Mouse (Mus musculus) cortical plate, adult 2 months (tissue): ENCODE data around the gene Brsk2.

Experiments used
- CTCF ChIP-seq: fragments of 200-500 bp; IDR thresholded peaks from 2 replicates; pipeline ENCODE4 v1.5.1; 2011; ENCODE audit warnings: mild to moderate bottlenecking, control low read depth, low read length; ENCODE audit not compliant: insufficient read depth; ENCODE audit errors: extremely low read depth
- POLR2A ChIP-seq: fragments of 200-500 bp; IDR thresholded peaks from 2 replicates; pipeline ENCODE4 v1.6.1; 2011; ENCODE audit warnings: mild to moderate bottlenecking, low read length, control low read depth; ENCODE audit not compliant: insufficient read depth; ENCODE audit errors: extremely low read depth

DNA sequence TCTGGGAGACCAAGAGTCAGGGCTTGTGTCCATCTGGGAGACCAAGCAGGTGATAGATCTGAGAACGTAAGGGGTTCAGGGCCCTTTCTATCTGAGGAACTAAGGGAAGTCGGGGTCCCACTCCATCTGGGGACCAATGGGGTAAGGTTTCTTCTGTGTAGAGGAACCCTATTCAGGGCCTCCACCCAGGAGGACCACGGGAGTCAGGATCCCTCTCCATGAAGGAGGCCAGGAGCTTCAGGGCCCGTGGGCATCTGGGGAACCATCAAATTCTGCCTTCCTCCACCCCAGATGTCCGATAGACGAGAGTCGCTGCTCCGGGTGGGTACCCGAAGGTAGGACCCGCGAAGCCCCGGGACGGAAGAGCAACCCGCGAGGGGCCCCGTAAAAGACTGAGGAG is 47.7 kb upstream of the Brsk2 start:
- TF ChIP-seq CTCF (no peak), POLR2A (no peak)
